Mouse (Mus musculus): ENCODE results near the gene Gm26602.

GRCm38 (mm10) chr10:79933861-79934260 lies 23.2 kb downstream of the Gm26602 start:
- TF ChIP-seq CTCF (IDR thresholded peaks at IDR 0.05) (no peak), EP300 (IDR thresholded peaks at IDR 0.05) (no peak)

Data from lung, postnatal 0 days (tissue).